Mouse (Mus musculus) adrenal gland, adult 10 weeks (tissue): ENCODE measurements around the gene Zgpat. TPM values are rescaled to one million over a fixed set of nuclear protein-coding genes. Genes with fewer than 3 reads are reported as not detected.

Experiments used
- polyA plus RNA-seq: library from polyadenylated mRNA; stranded (reverse); fragments of 350-450 nt; fragmentation: Illumina TruSeq; extraction: RNeasy Lipid Tissue Mini Kit (QIAGEN cat#74804); gene quantifications from one replicate; pipeline ENCODE4 v1.2.3, GENCODE M21; 2014; ENCODE audit warnings: low read depth, low replicate concordance

Zgpat gene
- 1.5 TPM for polyA plus RNA-seq

GRCm38 (mm10) chr2:181364860-181365596 lies at the start of gene Zgpat, which contains the start of gene Arfrp1:
TSS of gene Zgpat (plus strand) at chr2:181364928.
TSS of gene Arfrp1 (minus strand) at chr2:181365404.

GRCm38 (mm10) chr2:181319248-181320102 lies 45.3 kb upstream of the Zgpat start, which contains the start of gene Rtel1:
TSS of gene Rtel1 (plus strand) at chr2:181319739.

GRCm38 (mm10) chr2:181379778-181380177 lies 15.1 kb downstream of the Zgpat start, which contains the start of gene Lime1:
TSS of gene Lime1 (plus strand) at chr2:181380078.

Other genes starting within 250 kb of the Zgpat start
- gene Kcnq2, start 229.6 kb upstream of the Zgpat start, polyA plus RNA-seq: 2.5 TPM
- gene Eef1a2, start 207.9 kb upstream of the Zgpat start, polyA plus RNA-seq: 0.47 TPM
- gene Ppdpf, start 177.7 kb upstream of the Zgpat start, polyA plus RNA-seq: 8.3 TPM
- not detected for gene Ptk6, start 162.1 kb upstream of the Zgpat start, polyA plus RNA-seq
- gene Srms, start 151.7 kb upstream of the Zgpat start, polyA plus RNA-seq: not detected
- gene Fndc11, start 144.9 kb upstream of the Zgpat start, polyA plus RNA-seq: not detected
- 2.0 TPM for gene Helz2, start 122.9 kb upstream of the Zgpat start, polyA plus RNA-seq
- 6.2 TPM for gene Gmeb2, start 76.9 kb upstream of the Zgpat start, polyA plus RNA-seq
- 3.5 TPM for gene Stmn3, start 50.4 kb upstream of the Zgpat start, polyA plus RNA-seq
- 8.2 TPM for gene Rtel1, start 45.2 kb upstream of the Zgpat start, polyA plus RNA-seq
- 36.5 TPM for gene Arfrp1, start 476 bp downstream of the Zgpat start, polyA plus RNA-seq
- not detected for gene Lime1, start 15.2 kb downstream of the Zgpat start, polyA plus RNA-seq
- gene Zbtb46, start 94.5 kb downstream of the Zgpat start, polyA plus RNA-seq: 8.7 TPM
- gene Abhd16b, start 128.3 kb downstream of the Zgpat start, polyA plus RNA-seq: not detected
- 77.2 TPM for gene Tpd52l2, start 132.2 kb downstream of the Zgpat start, polyA plus RNA-seq
- gene Dnajc5, start 155.6 kb downstream of the Zgpat start, polyA plus RNA-seq: 47.9 TPM
- gene Uckl1, start 220.0 kb downstream of the Zgpat start, polyA plus RNA-seq: 16.6 TPM
- gene Prpf6, start 226.9 kb downstream of the Zgpat start, polyA plus RNA-seq: 40.8 TPM
- 5.6 TPM for gene Zfp512b, start 227.9 kb downstream of the Zgpat start, polyA plus RNA-seq
- gene Samd10, start 234.3 kb downstream of the Zgpat start, polyA plus RNA-seq: 9.0 TPM